Mouse (Mus musculus) 3T3-L1 (cell line): ENCODE measurements around the gene Topbp1.
A peak's percentile ranks its signal among the peaks of the same experiment; 100 is the strongest.

ENCODE experiments used
- DNase-seq: peaks from one replicate; pipeline ENCODE4 v3.0.0-alpha.2; 2015; ENCODE audit warnings: low read depth, low spot score

Gene Topbp1

DNA sequence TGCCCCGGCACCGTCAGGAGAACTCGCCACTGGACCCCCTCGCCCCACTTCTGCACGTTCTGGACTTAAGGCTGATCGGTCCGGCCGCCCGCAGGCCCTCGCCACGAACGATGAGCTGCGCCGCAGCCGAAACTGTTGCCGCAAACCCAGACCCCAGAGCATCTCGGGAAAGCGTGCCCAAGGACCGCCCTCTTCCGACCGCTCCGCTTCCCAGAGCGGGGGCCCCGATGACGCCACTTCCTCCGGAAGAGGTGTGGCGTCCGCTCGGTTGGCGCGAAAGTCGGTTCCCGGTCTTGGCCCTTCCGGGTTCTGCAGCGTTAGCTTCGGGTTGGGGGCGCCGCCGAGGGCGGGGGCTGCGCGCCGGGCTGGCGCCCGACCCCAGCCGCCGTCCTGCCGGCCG lies at the start of gene Topbp1, which contains the start of gene 1300017J02Rik:
Gene Topbp1, plus strand, starts transcription at position 289 of the 400 bp plus-strand sequence.
Gene 1300017J02Rik, minus strand, starts transcription at position 156 of the 400 bp plus-strand sequence.
- peak; percentile 92 for DNase-seq

DNA sequence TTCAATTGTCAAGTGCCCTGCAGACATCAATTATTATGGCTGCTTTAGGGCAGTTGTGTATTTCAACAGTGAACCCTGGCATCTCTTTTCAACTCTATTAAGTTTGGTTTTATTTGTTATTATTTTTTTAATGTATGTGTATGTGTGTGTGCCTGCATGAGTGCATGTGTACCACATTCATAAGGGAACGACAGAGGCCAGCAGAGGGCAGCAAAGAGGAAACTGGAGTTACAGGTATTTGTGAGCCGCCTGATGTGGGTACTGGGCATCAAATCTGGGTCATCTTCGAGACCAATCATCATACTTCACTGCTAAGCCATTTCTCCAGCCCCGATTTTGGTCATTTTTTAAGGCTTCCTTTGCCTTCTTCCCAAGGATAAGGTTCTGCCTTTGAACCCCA lies 39.2 kb upstream of the Topbp1 start:
- DNase-seq, result no peak

DNA sequence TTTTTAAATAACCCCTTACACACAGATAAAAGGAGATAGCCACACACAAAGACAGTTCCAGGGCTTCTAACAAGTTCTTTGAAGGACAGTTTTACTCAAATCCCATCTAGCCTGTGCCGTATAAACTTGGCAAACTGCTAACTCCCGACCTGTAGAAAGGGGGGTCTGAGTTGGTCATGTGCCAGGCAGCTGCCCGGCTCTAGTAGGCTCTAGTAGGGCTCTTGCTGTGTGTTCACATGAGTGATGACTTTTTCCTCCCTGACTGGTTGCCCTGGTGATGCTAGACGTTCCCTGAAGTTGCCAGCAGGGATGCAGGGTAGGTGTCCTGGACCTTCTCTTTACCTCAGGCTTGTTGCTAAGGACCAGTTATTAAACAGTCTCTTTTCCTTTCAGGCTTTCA lies 33.9 kb upstream of the Topbp1 start:
- DNase-seq, result no peak

DNA sequence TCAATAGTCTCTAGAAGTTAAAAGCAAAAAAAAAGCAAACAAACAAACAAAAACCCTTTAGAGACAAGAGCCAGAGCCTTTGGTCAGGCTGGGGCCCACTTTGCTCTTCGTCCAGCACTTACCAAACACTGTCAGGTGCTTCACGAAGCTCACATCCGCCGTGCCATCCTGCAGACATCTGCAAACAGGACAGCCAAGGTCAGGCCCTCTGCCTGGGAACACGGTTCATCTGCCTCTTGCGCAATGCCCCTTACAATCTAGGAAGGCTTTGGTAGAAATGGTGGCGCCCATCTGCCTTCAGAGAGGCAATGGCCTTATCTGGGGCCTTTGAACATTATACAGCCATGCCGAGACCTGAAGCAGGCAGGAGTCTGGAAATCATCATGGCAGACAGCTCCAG lies 30.2 kb upstream of the Topbp1 start:
- DNase-seq, result no peak

DNA sequence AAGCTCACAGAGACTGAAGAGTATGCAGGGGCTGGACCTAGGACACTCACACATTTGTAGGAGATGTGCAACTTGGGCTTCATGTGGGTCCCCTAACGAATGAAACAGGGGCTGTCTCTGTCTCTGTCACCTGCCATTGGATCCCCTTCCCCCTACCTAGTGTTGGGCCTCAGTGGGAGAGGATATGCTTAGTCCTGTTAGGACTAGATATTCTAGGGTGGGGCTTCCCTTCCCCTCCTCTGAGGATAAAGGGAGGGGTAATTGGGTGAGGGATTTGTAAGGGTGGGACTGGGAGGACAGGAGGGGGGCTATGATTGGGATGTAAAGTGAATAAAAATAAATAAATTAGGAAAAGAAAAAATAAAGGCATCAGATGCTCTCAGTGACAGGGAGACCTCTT lies 29.3 kb upstream of the Topbp1 start:
- no peak for DNase-seq

DNA sequence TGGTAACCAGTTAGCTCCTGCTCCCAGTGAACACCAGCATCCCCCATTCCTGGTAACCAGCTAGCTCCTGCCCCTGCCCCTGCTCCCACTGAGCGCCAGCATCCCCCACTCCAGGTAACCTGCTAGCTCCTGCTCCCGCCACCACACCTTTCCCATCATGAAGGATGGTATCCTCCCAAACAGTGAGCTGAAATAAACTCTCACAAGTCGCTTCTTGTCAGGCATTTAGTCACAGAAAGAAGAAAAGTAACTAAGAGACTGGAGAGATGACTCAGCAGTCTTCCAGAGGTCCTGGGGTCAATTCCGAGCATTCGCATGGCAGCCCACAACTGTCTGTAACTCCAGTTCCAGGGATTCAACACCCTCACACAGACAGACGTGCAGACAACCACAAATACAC lies 28.1 kb upstream of the Topbp1 start:
- DNase-seq, result no peak

DNA sequence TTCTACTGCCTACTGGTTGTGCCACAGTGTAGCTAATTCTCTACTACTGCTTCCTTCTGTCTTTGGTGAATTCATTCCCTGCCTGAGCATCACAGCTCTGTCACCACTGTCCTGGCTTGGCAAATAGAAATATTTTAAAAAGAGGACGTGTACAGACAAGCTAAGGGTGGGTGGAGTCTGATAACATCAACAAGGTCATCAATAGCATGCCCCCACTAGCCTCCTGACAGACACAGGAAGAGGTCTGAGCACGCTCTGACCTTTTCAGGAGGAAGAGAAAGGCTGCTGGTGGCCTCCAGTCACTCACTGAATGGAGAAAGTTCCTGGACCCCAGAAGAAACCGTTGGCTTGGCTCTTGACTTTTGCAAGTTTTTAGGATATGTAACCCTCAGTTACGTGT lies 18.6 kb upstream of the Topbp1 start:
- no peak for DNase-seq

DNA sequence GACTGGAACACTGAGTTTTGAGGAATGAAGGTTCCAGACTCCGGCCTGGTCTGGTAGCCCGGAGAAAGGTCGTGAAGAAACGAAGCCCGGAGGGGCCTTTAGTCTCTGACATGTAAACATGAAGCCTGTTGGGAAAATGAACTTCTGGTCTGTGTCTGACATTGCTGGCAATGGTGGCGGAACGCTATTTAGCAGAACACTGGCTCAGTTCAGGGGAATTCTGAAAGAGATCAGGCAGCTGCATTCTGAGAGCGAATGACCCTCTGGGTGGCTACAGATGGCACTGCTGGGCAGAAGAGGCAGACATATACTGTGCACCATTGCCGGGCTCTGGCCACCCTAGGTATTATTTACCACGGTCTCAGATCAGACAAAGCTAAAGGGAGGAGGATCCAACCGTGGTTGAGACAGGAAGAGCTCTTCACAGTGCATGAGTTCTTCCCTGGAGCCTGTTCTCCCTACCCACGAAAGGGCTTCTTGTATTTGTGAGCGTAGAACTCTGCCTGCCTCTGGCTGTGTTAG lies 18.1 kb upstream of the Topbp1 start:
- DNase-seq, result no peak

DNA sequence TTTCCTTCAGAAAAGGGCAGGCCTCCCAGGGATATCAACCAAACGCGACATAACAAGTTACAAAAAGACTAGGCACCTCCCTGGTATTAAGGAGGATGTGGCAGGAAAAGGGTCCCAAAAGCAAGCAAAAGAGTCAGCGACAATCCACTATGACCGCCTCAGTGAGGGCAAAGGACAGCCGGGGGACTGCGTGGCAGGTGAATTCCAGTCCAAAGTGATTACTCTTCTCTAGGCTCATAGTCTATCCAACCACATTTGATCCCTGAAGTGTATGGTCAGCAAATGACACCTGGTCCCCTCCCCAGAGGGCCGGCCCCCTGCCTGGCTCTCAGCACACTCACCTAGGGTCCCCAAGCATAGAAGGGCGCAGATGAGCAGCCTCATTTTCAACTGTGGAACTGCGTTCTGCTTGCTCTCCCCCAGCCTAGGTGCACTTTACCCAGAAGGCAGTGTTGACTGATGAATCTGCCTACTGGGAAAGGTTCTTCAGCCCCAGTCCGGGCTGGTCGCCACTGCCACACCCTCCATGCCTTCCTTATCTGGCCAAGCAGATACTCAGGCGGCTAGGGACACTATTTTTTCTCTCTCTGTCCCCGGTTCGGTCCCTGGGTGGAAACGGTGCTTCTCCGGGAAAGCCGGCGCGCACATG lies 17.1 kb upstream of the Topbp1 start:
- no peak for DNase-seq

DNA sequence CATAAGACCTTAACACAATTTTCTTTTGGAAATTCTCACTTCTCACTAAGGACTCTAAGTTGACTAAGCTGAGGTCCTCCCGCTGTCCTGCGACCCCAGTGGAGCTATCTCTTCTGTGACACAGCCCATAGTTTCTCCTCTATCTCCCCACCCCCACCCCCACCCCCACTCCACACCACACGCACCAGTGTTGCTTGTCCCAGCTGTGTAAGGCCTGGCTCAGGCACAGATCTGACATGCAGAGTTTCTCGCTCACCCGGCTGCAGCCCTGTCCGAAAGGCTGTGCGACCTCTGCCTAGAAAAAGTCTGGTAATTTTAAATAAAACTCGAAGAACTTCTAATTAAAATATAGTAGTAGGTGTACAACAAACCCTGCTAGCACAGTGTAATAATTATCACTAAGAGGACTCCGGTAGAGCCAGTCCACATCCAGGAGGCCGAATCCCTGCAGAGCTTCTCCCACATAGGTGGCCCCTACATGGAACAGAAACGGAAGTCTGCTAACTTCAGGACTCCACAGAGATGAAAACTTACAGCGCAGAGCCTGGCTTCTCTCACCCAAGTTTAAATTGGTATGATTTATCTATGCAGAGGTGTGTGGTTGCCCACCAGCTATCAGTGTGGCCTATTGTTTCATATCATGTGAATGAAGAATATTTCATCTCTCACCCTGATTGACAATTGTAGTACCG lies 16.4 kb upstream of the Topbp1 start:
- DNase-seq, result no peak

DNA sequence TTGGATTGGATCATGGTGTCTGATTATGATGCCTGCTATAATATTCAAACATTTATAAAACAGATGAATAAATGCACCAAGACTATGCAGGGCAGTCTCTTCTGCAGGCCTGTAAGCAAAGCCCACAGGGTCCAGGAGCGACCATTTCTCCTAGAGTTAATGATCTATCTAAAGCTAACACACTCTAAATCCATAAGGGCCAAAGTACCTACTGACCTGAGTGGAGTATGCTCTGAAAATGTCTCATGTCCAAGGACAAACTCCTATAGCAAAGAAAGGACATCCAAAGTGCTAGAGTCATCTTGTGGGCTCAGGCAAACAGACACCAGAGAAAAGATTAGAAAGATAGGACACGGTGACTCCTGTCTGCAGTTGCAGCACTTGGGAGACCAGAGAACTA lies 10.5 kb upstream of the Topbp1 start:
- no peak for DNase-seq

DNA sequence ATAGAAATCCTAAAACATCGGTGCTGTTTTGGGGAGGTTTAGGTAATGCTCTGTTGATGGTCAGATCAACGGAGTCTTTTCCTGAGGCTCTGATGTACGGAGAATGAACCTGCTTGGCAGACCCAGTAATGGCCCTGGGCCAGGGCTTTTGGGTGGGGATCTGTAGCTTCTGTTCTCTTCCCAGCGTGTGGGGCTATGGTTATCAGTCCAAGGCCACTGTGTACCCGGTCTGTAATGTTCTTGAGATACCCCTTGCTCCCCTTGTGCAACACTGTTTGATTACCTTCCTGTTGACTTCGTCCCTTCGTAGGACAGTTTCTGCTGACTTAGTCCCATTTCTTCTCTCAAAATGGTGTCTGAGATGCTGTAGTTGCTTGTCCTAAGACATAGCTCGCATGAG lies 3.9 kb upstream of the Topbp1 start:
- no peak for DNase-seq

DNA sequence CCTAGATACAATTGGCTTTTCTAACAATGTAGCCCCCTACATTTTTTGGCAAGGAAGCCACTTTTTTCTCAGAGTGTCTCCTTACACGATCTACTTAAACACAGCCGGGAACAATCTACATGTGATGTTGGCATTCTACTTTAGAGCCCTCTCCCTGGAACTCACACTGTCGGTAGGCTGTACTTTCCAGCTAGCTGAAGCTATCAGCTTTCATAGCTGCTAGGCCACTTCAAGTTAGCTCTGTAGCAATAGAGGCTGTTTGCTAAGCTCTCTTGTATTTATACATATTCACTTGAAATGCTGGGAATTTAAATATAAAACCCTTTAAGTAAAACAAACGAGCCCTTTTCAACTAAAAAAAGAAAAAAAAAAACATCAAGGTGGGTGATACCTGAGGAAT lies 2.8 kb upstream of the Topbp1 start:
- no peak for DNase-seq

DNA sequence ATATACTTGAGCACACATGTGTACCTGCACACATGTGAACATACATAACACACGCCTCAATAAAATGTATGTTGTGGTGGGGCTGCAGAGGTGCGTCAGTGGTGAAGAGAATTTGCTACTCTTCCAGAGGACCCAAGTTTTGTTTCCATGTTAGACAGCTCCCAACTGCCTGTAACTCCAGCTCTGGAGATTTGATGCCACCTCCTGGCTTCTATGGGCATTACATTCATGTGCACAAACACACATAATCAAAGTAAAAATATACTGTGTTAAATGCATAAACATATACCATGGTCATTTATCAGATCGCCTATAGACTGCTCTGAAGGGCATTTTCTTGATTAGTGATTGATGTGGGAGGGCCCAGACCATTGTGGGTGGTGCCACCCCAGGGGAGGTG lies 2.3 kb upstream of the Topbp1 start:
- peak; percentile 80 for DNase-seq

DNA sequence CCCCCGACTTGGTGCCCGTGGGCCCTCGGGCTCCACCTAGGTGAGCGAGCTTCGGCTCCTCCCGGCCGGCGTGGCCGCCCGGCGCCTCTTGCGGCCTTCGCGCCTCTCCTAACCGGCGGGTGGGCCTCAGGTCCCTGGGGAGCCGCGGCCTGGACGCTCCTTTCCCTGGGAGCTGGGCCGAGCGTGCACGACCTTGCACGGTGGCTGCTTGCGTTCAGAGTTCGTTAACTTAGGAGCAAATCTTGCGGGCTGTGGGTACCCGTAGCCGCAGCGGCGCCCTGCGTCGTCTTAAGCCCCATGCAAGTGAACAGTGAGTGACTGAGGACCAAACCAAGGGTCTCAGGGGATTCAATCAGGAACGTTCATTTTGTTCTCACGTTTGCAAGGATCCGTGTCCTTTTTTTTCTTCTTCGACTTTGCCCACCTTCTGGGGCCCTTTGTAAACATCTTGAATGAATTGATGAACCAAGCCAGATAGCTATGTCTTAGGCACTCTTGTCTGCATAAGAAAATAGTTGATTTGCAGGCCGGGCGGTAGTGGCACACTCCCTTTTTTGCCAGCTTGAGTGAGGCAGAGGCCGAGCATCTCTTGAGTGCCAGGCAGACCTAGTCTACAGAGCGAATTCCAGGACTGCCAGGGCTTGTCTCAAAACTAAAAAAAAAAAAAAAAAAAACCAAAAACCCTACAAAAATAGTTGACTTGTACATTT lies 472 bp downstream of the Topbp1 start:
- peak; percentile 50 for DNase-seq

DNA sequence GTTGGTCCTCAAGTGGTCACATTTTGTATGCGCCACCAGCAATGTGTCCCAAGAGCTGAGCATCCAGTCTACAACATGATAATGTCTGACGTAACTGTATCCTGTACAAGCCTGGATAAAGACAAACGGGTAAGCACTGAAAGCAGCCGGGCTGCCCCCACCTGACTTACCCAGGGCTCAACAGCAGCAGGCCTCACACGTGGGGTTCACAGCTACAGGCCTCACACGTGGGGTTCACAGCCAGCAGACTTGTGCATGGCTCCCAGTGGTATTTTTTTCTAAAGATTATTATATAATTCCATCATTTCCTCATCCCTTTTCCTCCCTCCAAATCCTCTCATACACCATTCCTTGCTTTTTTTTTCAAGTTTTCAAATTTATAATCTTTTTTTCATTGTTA lies 4.8 kb downstream of the Topbp1 start:
- no peak for DNase-seq

DNA sequence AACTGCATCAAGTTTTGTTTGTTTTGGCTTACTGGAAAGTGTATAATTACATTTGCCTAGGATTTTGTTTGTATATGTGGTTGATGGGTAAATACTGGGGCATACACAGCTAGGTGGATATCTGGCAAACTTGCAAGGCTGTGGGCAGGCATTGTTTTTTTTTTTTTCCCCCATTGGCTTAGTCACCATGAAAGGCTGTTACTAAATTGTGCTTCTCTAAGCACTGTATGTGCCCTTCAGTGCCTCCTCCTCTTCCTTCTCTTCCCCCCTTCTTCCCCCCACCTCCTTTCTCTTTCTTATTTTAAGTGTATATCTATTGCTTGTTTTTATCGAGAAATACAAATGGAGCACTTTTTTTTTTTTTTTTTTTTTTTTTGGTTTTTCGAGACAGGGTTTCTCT lies 19.7 kb downstream of the Topbp1 start:
- DNase-seq, result no peak

DNA sequence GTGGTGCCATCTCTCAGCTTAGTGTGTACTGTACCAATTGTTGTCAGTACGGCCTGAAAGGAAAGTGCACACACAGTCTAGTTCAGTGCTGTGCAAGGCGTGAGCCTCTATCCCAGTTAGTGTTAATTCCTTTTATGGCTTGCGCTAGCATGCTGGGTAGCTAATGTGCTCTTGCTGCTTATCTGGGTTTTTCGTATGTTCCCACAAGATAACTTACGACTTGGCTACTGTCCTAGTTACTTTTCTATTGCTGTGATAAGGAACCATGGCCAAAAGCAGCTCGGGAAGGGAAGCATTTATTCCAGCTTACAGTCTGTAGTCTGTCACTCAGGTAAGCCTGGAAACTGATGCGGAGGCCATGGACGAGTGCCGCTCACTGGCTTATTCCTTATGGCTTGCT lies 21.4 kb downstream of the Topbp1 start:
- no peak for DNase-seq

DNA sequence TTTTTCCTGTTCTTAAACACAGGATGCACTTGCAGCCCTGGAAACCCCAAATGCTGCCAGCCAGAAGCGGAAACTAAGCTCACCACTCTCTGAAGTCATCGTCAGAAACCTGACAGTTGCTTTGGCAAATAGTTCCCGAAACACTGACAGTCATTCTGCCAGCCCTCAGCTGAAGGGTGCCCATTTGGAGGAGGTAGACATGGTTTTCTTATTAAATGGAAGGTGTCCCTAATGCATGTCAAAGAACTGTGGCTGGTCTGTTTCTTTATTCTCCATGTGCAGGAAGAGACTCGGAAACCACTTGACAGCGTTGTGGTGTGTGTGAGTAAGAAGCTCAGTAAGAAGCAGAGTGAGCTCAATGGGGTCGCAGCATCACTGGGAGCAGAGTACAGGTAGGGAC lies 27.6 kb downstream of the Topbp1 start:
- no peak for DNase-seq

DNA sequence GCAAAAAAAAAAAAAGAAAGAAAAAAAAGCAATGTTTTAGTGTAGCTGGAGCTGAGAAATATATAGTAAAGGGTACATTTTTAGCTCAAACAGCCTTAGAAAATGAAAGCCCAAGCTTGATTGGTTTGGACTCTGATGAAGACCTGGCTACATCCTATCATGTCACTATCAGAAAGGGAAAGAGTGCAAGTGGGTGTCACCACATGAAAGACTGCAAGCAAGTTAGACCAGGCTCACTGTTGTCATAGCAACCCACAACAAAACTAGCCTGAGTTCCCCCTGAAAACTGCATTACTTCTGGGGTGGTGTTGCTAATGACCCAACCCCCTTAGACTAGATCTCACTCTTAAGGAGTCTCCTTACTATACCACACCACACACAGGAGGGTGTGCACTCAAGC lies 31.9 kb downstream of the Topbp1 start:
- DNase-seq, result no peak

DNA sequence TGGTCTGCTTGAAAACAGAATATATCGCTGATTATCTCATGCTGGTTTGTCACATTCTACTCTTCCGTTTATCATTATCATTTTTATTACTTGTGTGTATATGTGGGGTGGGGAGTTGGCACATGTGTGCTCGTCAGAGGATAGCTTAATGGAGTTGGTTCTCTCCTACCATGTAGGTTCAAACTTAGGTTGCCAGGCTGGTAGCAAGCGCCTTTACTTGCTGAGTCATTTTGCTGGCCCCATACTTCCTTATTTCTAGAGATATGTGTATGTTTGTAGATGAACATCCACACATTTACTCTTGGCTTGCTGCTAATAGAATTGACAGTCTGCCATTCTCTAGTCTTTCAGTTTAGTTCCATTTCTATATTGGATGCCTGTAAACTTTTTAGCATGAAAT lies 42.0 kb downstream of the Topbp1 start:
- no peak for DNase-seq

DNA sequence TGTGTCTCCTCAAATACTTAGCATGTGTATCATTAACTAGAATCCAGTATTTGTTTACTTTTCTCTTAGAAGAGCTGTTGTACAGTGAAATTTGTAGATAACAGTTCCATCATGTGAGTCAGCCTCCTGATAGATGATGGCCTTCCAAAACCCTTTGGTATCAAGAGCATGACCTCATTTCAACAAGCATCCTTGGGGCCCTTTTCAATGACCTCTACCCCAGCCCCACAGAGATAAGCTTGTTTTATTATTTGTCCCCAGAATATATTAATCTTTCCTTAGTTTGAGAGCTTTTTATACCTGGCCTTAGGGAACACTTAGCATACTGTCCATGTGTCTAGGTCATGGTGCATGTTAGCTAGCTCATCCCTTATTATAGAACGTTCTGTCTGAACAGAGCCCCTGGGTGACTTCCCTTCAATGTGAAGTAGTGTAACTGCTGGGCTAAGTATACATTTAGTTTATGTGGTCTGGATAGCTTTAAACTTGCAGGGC lies 43.0 kb downstream of the Topbp1 start:
- no peak for DNase-seq

DNA sequence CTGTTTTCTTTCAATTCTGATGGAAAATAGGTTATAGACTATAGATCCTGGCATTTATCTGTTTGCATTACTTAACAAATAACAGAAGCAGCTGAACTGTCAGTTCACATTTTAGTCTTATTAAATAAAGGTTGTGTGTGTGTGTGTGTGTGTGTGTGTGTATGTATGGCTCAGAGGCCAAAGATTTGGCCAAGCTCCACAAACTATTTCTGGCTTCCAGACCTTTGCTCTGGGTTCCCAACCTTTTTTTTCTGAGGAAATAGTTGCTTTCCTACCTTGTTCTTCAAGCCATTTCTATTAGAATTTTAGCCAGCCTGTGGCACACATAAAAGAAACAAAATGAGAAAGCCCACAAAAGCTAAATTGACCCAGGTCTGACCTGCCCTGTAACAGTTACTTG lies 43.8 kb downstream of the Topbp1 start:
- DNase-seq, result no peak
